Mouse (Mus musculus) heart, postnatal 0 days (tissue): ENCODE measurements around the gene Olfr1107.

ENCODE experiments used
- CTCF ChIP-seq: IDR thresholded peaks from 2 replicates; pipeline ENCODE4 v1.5.1; 2016; ENCODE audit warnings: antibody characterized with exemption, control low read depth, low read depth
- EP300 ChIP-seq: IDR thresholded peaks from 2 replicates; pipeline ENCODE4 v1.6.1; 2016; ENCODE audit warnings: antibody characterized with exemption, low read depth

DNA sequence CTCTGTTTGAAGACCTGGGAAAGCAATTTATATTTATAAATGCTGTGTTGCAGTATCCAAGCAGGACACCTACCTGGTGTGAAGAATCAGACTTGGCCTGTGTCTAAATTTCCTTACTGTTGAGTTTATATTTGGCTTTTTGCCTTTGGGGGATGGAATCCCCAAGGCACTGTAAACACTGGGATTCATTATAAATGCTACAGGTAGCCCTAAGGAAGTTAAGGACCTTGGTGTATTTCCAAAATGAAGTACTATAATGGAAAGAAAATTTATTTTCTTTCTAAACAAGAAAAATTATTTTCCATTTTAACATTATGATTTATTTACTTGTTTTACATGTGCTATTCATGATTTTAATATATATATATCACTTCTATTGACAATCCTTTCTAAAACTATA is 39.2 kb downstream of the Olfr1107 start, which contains the start of gene Olfr1105:
- TF ChIP-seq CTCF (no peak), EP300 (no peak)
